Mouse (Mus musculus) cortical plate, adult 2 months (tissue): ENCODE results near the gene Tnc. TPM values are rescaled to one million over a fixed set of nuclear protein-coding genes. Genes with fewer than 3 reads are reported as not detected.
"Not testable (repeated sequence)": the region's sequence is repeated elsewhere in the genome, so short reads cannot be mapped to it uniquely, and the experiment has no call there.

Experiments used
- H3K27ac ChIP-seq: fragments of 200-500 bp; 2 replicates; pipeline ENCODE4 v1.5.1; 2012; ENCODE audit warnings: low read length, control low read depth, inconsistent platforms; ENCODE audit not compliant: insufficient read depth
- H3K4me1 ChIP-seq: fragments of 200-500 bp; 2 replicates; pipeline ENCODE4 v1.6.1; 2011; ENCODE audit warnings: low read length; ENCODE audit not compliant: control insufficient read depth, insufficient read depth
- H3K4me3 ChIP-seq: fragments of 200-500 bp; 2 replicates; pipeline ENCODE4 v1.5.1; 2011; ENCODE audit warnings: mild to moderate bottlenecking, low read length, control low read depth; ENCODE audit not compliant: insufficient read depth
- CTCF ChIP-seq: fragments of 200-500 bp; IDR thresholded peaks from 2 replicates; pipeline ENCODE4 v1.5.1; 2011; ENCODE audit warnings: mild to moderate bottlenecking, control low read depth, low read length; ENCODE audit not compliant: insufficient read depth; ENCODE audit errors: extremely low read depth
- POLR2A ChIP-seq: fragments of 200-500 bp; IDR thresholded peaks from 2 replicates; pipeline ENCODE4 v1.6.1; 2011; ENCODE audit warnings: mild to moderate bottlenecking, low read length, control low read depth; ENCODE audit not compliant: insufficient read depth; ENCODE audit errors: extremely low read depth
- polyA plus RNA-seq: library from polyadenylated mRNA; depleted of rRNA; stranded (reverse); fragments of >200 nt; gene quantifications from 2 replicates; pipeline ENCODE4 v1.2.3, GENCODE M21; 2012

Tnc gene
- polyA plus RNA-seq, 1 experiment, result 1.7 TPM

GRCm38 (mm10) chr4:63980211-63980794 is 66.5 kb downstream of the Tnc start:
- H3K27ac ChIP-seq, result no peak overlapping the region
- no peaks in the 10 kb centered on the region for H3K4me1 ChIP-seq
- TF ChIP-seq POLR2A (no peak), CTCF (no peak)
- H3K4me3 ChIP-seq, result no peak overlapping the region

GRCm38 (mm10) chr4:63979635-63980034 is 67.2 kb downstream of the Tnc start:
- Histone ChIP-seq H3K4me1 (no peaks in the 10 kb centered on the region), H3K27ac (no peak overlapping the region), H3K4me3 (no peak overlapping the region)
- TF ChIP-seq CTCF (no peak), POLR2A (no peak)

GRCm38 (mm10) chr4:63972536-63972935 is 74.3 kb downstream of the Tnc start:
- H3K27ac ChIP-seq, result no peak overlapping the region
- H3K4me3 ChIP-seq, result no peak overlapping the region
- TF ChIP-seq CTCF (no peak), POLR2A (no peak)
- no peaks in the 10 kb centered on the region for H3K4me1 ChIP-seq

- Histone ChIP-seq H3K27ac (no peak overlapping the region), H3K4me3 (no peak overlapping the region), H3K4me1 (no peaks in the 10 kb centered on the region)
- TF ChIP-seq POLR2A (no peak), CTCF (no peak)
Observed at GRCm38 (mm10) chr4:63971762-63972161, 75.1 kb downstream of the Tnc start.

GRCm38 (mm10) chr4:63970925-63971324 is 75.9 kb downstream of the Tnc start:
- no peak overlapping the region for H3K4me3 ChIP-seq

GRCm38 (mm10) chr4:63969891-63970290 is 76.9 kb downstream of the Tnc start:
- no peak for TF ChIP-seq POLR2A
- no peak for TF ChIP-seq CTCF
- no peaks in the 10 kb centered on the region for H3K4me1 ChIP-seq
- no peak overlapping the region for H3K4me3 ChIP-seq
- no peak overlapping the region for H3K27ac ChIP-seq

More at GRCm38 (mm10) chr4:63970925-63971324, 75.9 kb downstream of the Tnc start:
- H3K4me1 ChIP-seq, result no peaks in the 10 kb centered on the region
- TF ChIP-seq POLR2A (no peak), CTCF (no peak)
- no peak overlapping the region for H3K27ac ChIP-seq

GRCm38 (mm10) chr4:63963410-63963809 is 83.4 kb downstream of the Tnc start:
- no peak overlapping the region for H3K27ac ChIP-seq
- no peak overlapping the region for H3K4me3 ChIP-seq
- TF ChIP-seq POLR2A (no peak), CTCF (no peak)
- no peaks in the 10 kb centered on the region for H3K4me1 ChIP-seq

- Histone ChIP-seq H3K4me1 (no peaks in the 10 kb centered on the region), H3K27ac (no peak overlapping the region), H3K4me3 (no peak overlapping the region)
- no peak for TF ChIP-seq POLR2A
- no peak for TF ChIP-seq CTCF
Observed at GRCm38 (mm10) chr4:63961858-63962468, 84.9 kb downstream of the Tnc start.

- Histone ChIP-seq H3K4me3 (no peak overlapping the region), H3K27ac (no peak overlapping the region)
Observed at GRCm38 (mm10) chr4:63958601-63959000, 88.2 kb downstream of the Tnc start.

GRCm38 (mm10) chr4:63950054-63950453 is 96.8 kb downstream of the Tnc start:
- no peak overlapping the region for H3K27ac ChIP-seq
- no peaks in the 10 kb centered on the region for H3K4me1 ChIP-seq
- TF ChIP-seq CTCF, result no peak
- TF ChIP-seq POLR2A, result no peak
- no peak overlapping the region for H3K4me3 ChIP-seq

More at GRCm38 (mm10) chr4:63958601-63959000, 88.2 kb downstream of the Tnc start:
- TF ChIP-seq POLR2A (no peak), CTCF (no peak)
- H3K4me1 ChIP-seq, result no peaks in the 10 kb centered on the region

- not testable (repeated sequence) for H3K4me3 ChIP-seq, H3K27ac ChIP-seq, H3K4me1 ChIP-seq
Observed at GRCm38 (mm10) chr4:63948688-63949073, 98.1 kb downstream of the Tnc start.
